Mouse (Mus musculus) testis, adult 2 months (tissue): ENCODE results near the gene Olfr463.

ENCODE experiments used
- CTCF ChIP-seq: fragments of 200-500 bp; IDR thresholded peaks from 2 replicates; pipeline ENCODE4 v1.5.1; 2012; ENCODE audit warnings: low read depth, mild to moderate bottlenecking, inconsistent platforms, low read length, moderate library complexity; ENCODE audit not compliant: control insufficient read depth, insufficient read depth, insufficient replicate concordance
- POLR2A ChIP-seq: fragments of 200-500 bp; IDR thresholded peaks from 2 replicates; pipeline ENCODE4 v1.6.1; 2012; ENCODE audit warnings: low read depth, mild to moderate bottlenecking, inconsistent platforms, low read length, moderate library complexity; ENCODE audit not compliant: control insufficient read depth

DNA sequence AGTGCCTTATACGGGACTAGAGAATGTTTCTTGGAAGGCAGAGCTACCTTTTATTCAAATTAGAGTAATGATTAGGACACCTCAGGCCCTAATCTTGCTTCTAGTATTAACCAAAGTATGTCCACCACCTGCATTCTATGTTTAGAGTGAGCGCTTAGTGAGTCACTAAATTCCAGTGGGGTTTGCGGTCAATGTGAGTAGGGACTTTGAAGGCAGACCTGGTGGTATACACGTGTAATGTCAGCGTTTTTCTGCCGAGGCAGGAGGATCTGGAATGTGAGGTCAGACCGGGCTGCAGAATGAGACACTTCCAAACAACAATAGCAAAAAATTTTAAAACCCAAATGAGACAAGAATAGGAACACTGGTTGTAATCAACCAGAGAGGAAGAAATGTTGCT, 42.6 kb downstream of the Olfr463 start:
- no peak for TF ChIP-seq CTCF
- TF ChIP-seq POLR2A = no peak
